In the genomic region with DNA sequence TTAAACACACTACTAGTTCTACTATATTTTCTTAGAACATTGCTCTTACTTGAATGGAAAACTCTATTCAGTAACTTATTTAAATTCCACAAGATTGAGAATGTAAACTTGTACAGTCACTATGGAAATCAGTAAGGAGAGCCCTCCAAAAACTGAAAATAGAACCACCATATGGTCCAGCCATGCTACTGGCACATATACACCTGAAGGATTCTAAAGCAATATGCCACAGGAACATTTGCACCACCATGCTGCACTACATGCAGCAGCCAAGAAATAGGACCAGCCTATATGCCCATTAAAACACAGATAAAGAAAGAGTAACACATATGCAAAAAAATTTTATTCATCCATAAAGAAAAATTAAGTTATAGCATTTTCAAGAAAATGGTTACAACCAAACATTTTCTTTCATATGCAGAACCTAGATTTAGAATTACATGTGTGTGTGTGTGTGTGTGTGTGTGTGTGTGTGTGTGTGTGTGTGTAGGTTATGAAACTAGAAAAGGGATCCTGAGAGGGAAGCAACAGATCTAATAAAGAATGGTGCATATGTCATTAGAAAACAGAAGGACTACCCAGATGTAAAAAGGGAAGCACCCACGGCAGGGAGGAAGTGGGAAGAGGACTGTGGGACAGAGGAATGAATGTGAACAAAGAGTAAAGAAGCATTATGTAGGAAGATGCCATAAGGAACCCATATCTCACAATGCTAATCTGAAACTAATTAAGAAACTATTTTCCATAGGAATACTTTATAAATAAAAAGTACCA, we compare ENCODE assay signal across 18 mouse cellular contexts. TPM values are rescaled to one million over a fixed set of nuclear protein-coding genes. Genes with fewer than 3 reads are reported as not detected.
DNase-seq lines count a peak whose midpoint lies in the region; ATAC-seq and TF ChIP-seq lines count a peak whose summit lies in the region.
"Had no signal": no experiment of that assay in that cellular context is flagged by ENCODE, and none has a peak within 500 bp of the region (broad histone marks: within the 10 kb centered on the region; RNA-seq: fewer than 3 reads in every experiment).

No protein-coding gene starts in this region.

- no peak overlapping the region for H3K4me2 ChIP-seq in forebrain, postnatal 0 days (ENCODE audit: low read depth)
- H3K4me2 ChIP-seq in forebrain, embryonic 11.5 days (ENCODE audit: low read depth, low read length, severe bottlenecking), result no peak overlapping the region
- H3K4me2 ChIP-seq: midbrain, embryonic 15.5 days; stomach, embryonic 15.5 days had no signal

- no peaks in the 10 kb centered on the region for H3K4me1 ChIP-seq in forebrain, postnatal 0 days (ENCODE audit: insufficient read depth)
- no peaks in the 10 kb centered on the region for H3K4me1 ChIP-seq in forebrain, embryonic 11.5 days (replicated peaks; ENCODE audit: control insufficient read depth, insufficient read depth, low read length)
- no peaks in the 10 kb centered on the region for H3K4me1 ChIP-seq in lung, adult 2 months (ENCODE audit: control insufficient read depth, insufficient read depth, low read length)
- H3K4me1 ChIP-seq in thymus, adult 2 months (replicated peaks; ENCODE audit: control insufficient read depth, insufficient read depth, low read length), result no peaks in the 10 kb centered on the region
- H3K4me1 ChIP-seq: hindbrain, embryonic 10.5 days; midbrain, embryonic 15.5 days; stomach, embryonic 15.5 days had no signal

- DNase-seq in forebrain, postnatal 0 days, result peak; percentile 47
- no peak for DNase-seq in forebrain, embryonic 11.5 days (ENCODE audit: low spot score)
- DNase-seq in lung, postnatal 36 days, result peak; percentile 5
- DNase-seq in lung, adult 2 months, result no peak
- DNase-seq in right cerebral cortex, postnatal 36 days (ENCODE audit: low spot score in 2 of 2), result peak; percentile 9 to 19
- no peak for DNase-seq in thymus, adult 2 months
- DNase-seq: embryo, embryonic 11 days; gastrocnemius, postnatal 25 days; kidney, adult 11 months; kidney, postnatal 14 days; liver; lung, postnatal 10 days had no signal

- peaks cover 18% of the 10 kb centered on the region for H3K36me3 ChIP-seq in forebrain, postnatal 0 days (ENCODE audit: insufficient read depth)
- peaks cover 2% of the 10 kb centered on the region; the same call in 1 of the 2 replicates for H3K36me3 ChIP-seq in forebrain, embryonic 11.5 days (ENCODE audit: control insufficient read depth, insufficient read depth, low read length)
- H3K36me3 ChIP-seq in thymus, adult 2 months (ENCODE audit: control insufficient read depth, insufficient read depth, low read length), result peaks cover 29% of the 10 kb centered on the region

- H3K9ac ChIP-seq in forebrain, postnatal 0 days, result no peak overlapping the region
- H3K9ac ChIP-seq in forebrain, embryonic 11.5 days (ENCODE audit: low read length), result no peak overlapping the region
- H3K9ac ChIP-seq: midbrain, embryonic 15.5 days; stomach, embryonic 15.5 days had no signal

- WGBS in forebrain, postnatal 0 days, result 69% methylated on average over 1 of the region's 1 CpGs
- WGBS in forebrain, embryonic 11.5 days, result 83% methylated on average over 1 of the region's 1 CpGs
- WGBS in lung, adult 2 months, result 33% methylated on average over 1 of the region's 1 CpGs
- 19% methylated on average over 1 of the region's 1 CpGs for WGBS in thymus, adult 2 months

- no peaks in the 10 kb centered on the region for H3K9me3 ChIP-seq in forebrain, postnatal 0 days (ENCODE audit: low read length)
- H3K9me3 ChIP-seq in forebrain, embryonic 11.5 days (ENCODE audit: control insufficient read depth, low read length), result no peaks in the 10 kb centered on the region
- H3K9me3 ChIP-seq: hindbrain, embryonic 10.5 days; midbrain, embryonic 15.5 days; stomach, embryonic 15.5 days had no signal

- H3K27ac ChIP-seq in forebrain, postnatal 0 days (ENCODE audit: low read depth, low read length), result no peak overlapping the region
- H3K27ac ChIP-seq in forebrain, embryonic 11.5 days (ENCODE audit: low read depth, low read length), result no peak overlapping the region
- H3K27ac ChIP-seq in thymus, adult 2 months (ENCODE audit: control insufficient read depth, insufficient read depth, low read length), result no peak overlapping the region
- H3K27ac ChIP-seq: hindbrain, embryonic 10.5 days; hindbrain, postnatal 0 days; midbrain, embryonic 15.5 days; stomach, embryonic 15.5 days had no signal

- ATAC-seq in forebrain, postnatal 0 days, result peak; percentile 68; the same call in 1 of the 2 replicates
- ATAC-seq in forebrain, embryonic 11.5 days (replicated peaks; ENCODE audit: low FRiP score), result no peak
- ATAC-seq in granulocyte monocyte progenitor cell, adult 5-6 weeks (replicated peaks; ENCODE audit: poor library complexity, severe bottlenecking), result peak; percentile 99
- ATAC-seq in inflammation-experienced regulatory T-cells, adult 6 months, result no peak
- ATAC-seq: hindbrain, postnatal 0 days; midbrain, embryonic 15.5 days had no signal

- H3K27me3 ChIP-seq in forebrain, postnatal 0 days (ENCODE audit: insufficient read depth, low read length), result no peaks in the 10 kb centered on the region
- H3K27me3 ChIP-seq in forebrain, embryonic 11.5 days (ENCODE audit: control insufficient read depth, insufficient read depth, low read length), result no peaks in the 10 kb centered on the region
- H3K27me3 ChIP-seq in thymus, adult 2 months (ENCODE audit: control insufficient read depth, insufficient read depth, low read length), result no peaks in the 10 kb centered on the region
- H3K27me3 ChIP-seq: midbrain, embryonic 15.5 days; stomach, embryonic 15.5 days had no signal

- no peak for TF ChIP-seq POLR2A in lung, adult 2 months (IDR thresholded peaks at IDR 0.05; ENCODE audit: borderline replicate concordance, extremely low read depth, low read depth, low read length)
- TF ChIP-seq POLR2A in thymus, adult 2 months (IDR thresholded peaks at IDR 0.05; ENCODE audit: control insufficient read depth, extremely low read depth, insufficient read depth, low read length, poor library complexity), result no peak

- TF ChIP-seq CTCF in forebrain, postnatal 0 days (IDR thresholded peaks at IDR 0.05; ENCODE audit: low read depth), result no peak
- no peak for TF ChIP-seq CTCF in lung, adult 2 months (IDR thresholded peaks at IDR 0.05; ENCODE audit: insufficient read depth, low read length)
- TF ChIP-seq CTCF in thymus, adult 2 months (IDR thresholded peaks at IDR 0.05; ENCODE audit: borderline replicate concordance, control insufficient read depth, extremely low read depth, insufficient read depth, low read length, poor library complexity), result no peak

- H3K4me3 ChIP-seq in forebrain, postnatal 0 days (ENCODE audit: low read depth, low read length), result no peak overlapping the region
- H3K4me3 ChIP-seq in forebrain, embryonic 11.5 days (ENCODE audit: low read depth, low read length), result no peak overlapping the region
- H3K4me3 ChIP-seq in lung, adult 2 months (replicated peaks; ENCODE audit: extremely low read depth, low read depth, low read length), result no peak overlapping the region
- no peak overlapping the region for H3K4me3 ChIP-seq in thymus, adult 2 months (ENCODE audit: control insufficient read depth, insufficient read depth, low read length)
- H3K4me3 ChIP-seq: hindbrain, embryonic 10.5 days; midbrain, embryonic 15.5 days; stomach, embryonic 15.5 days had no signal

RNA-seq across cellular contexts. Expression of a gene that starts 30.6 kb away (rescaled TPM):
- 32.2 and 45.1 TPM in 2 replicates for total RNA-seq in forebrain, postnatal 0 days (2014; rRNA removed)
- polyA plus RNA-seq in forebrain, postnatal 0 days (2015; fragmentation: Nextera tagmentation; extraction: Ambion mirVana), result 8.5 and 14.8 TPM in 2 replicates
- 23.3 and 23.5 TPM in 2 replicates for polyA plus RNA-seq in forebrain, embryonic 11.5 days (2014; fragmentation: Nextera tagmentation; extraction: Ambion mirVana)
- 5.7 and 7.8 TPM in 2 replicates for polyA plus RNA-seq in lung, adult 2 months (2012; rRNA removed)
- total RNA-seq in granulocyte monocyte progenitor cell, adult 5-6 weeks (2014; fragmentation: Nextera tagmentation), result 11.8 and 15.1 TPM in 2 replicates
- total RNA-seq in granulocyte monocyte progenitor cell, adult 5-6 weeks (2017), result 24.6 and 27.2 TPM in 2 replicates
- 10.2 and 10.7 TPM in 2 replicates for polyA plus RNA-seq in thymus, adult 2 months (2012; rRNA removed)
- 1 to 10 TPM; 5.6 to 6.1 (median 5.8) TPM for polyA plus RNA-seq in inflammation-experienced regulatory T-cells, adult 6 months (2017; shearing (Covaris generic))

Comparison
In these comparisons a context has a peak if more than half of its experiments do, and no peak if none do; other contexts are left out.
1. ATAC-seq: peak in forebrain, postnatal 0 days (single experiment) and granulocyte monocyte progenitor cell, adult 5-6 weeks (single experiment); none in forebrain, embryonic 11.5 days (single experiment) and inflammation-experienced regulatory T-cells, adult 6 months (single experiment).
2. DNase-seq: peak in forebrain, postnatal 0 days (single experiment), lung, postnatal 36 days (single experiment) and right cerebral cortex, postnatal 36 days (2 of 2); none in forebrain, embryonic 11.5 days (single experiment), lung, adult 2 months (single experiment) and thymus, adult 2 months (single experiment).